Mouse (Mus musculus) bone marrow, adult 2 months (tissue): ENCODE results near the gene Fam107b.

ENCODE experiments used
- CTCF ChIP-seq: fragments of 200-500 bp; IDR thresholded peaks from 2 replicates; pipeline ENCODE4 v1.5.1; 2011; ENCODE audit warnings: low read length, control low read depth; ENCODE audit not compliant: control insufficient read depth, insufficient read depth
- POLR2A ChIP-seq: fragments of 200-500 bp; IDR thresholded peaks from 2 replicates; pipeline ENCODE4 v1.6.1; 2011; ENCODE audit warnings: low read depth, mild to moderate bottlenecking, control low read depth, low read length, borderline replicate concordance; ENCODE audit not compliant: control insufficient read depth

DNA sequence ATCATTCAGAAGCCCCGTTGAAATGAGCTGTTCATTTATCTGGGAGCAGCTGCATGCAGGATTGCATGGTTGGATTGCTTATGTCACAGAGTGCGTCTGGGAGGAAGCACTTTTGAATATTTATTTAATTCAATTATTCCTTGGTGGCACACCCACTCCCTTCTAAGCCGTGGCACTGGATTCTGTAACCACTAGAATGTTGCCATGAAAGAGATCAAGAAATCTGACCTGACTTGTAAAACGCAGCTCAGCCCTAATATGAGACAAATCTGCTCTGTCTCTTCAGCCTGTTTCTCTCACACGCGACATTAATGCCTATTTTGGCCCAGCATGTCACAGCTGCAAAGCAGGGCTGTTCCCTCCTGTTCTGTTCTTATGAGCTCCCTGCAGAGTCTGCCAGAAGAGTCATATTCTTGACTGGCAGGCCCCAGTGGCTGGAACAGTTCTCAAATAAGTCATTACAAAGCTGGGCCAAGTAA, 113.5 kb downstream of the Fam107b start:
- TF ChIP-seq CTCF (no peak), POLR2A (no peak)
